Mouse (Mus musculus) heart, postnatal 0 days (tissue): Measurements from ENCODE around the gene Mrpl4.

Experiments used
- CTCF ChIP-seq: IDR thresholded peaks from 2 replicates; pipeline ENCODE4 v1.5.1; 2016; ENCODE audit warnings: antibody characterized with exemption, control low read depth, low read depth
- EP300 ChIP-seq: IDR thresholded peaks from 2 replicates; pipeline ENCODE4 v1.6.1; 2016; ENCODE audit warnings: antibody characterized with exemption, low read depth

- no peak for TF ChIP-seq EP300
- TF ChIP-seq CTCF: no peak
These were observed 43.1 kb upstream of the Mrpl4 start, which contains the start of gene Dnmt1 for GRCm38 (mm10) chr9:20959430-20959938.
